In genomic region chr1:36555798-36556395, GRCm38 (mm10) we compare ENCODE assay signal across 8 mouse cellular contexts. TPM values are rescaled to one million over a fixed set of nuclear protein-coding genes. Genes with fewer than 3 reads are reported as not detected.
DNase-seq lines count a peak whose midpoint lies in the region; ATAC-seq and TF ChIP-seq lines count a peak whose summit lies in the region.

No protein-coding gene starts in this region.

- H3K4me1 ChIP-seq in kidney, adult 2 months (ENCODE audit: control insufficient read depth, insufficient read depth, low read length) = peaks cover 3% of the 10 kb centered on the region; the same call in 1 of the 2 replicates
- H3K4me1 ChIP-seq in embryonic facial prominence, embryonic 15.5 days = peaks cover 47% of the 10 kb centered on the region
- H3K4me1 ChIP-seq in intestine, embryonic 15.5 days (replicated peaks) = peaks cover 36% of the 10 kb centered on the region
- peaks cover 28% of the 10 kb centered on the region for H3K4me1 ChIP-seq in midbrain, embryonic 14.5 days (ENCODE audit: control insufficient read depth, insufficient read depth, low read length)

- no peak for ATAC-seq in embryonic facial prominence, embryonic 15.5 days (ENCODE audit: insufficient number of reproducible peaks, low FRiP score, low TSS enrichment, low read depth)
- ATAC-seq in intestine, embryonic 15.5 days = no peak
- ATAC-seq in midbrain, embryonic 14.5 days (ENCODE audit: low FRiP score, low TSS enrichment) = no peak

- no peak for TF ChIP-seq POLR2A in kidney, adult 2 months (IDR thresholded peaks at IDR 0.05; ENCODE audit: low read depth, low read length)

- DNase-seq in kidney, adult 2 months = peak; percentile 32
- no peak for DNase-seq in kidney, adult 8-10 months
- DNase-seq in MN1 (ENCODE audit: low spot score) = peak; percentile 53
- peak; percentile 44 for DNase-seq in midbrain, embryonic 14.5 days
- no peak for DNase-seq in right cerebral cortex, postnatal 25 days
- DNase-seq in left cerebral cortex, adult 18-20 months (ENCODE audit: low spot score in 2 of 2) = no peak

- peak overlapping the region; percentile 75 for H3K4me3 ChIP-seq in kidney, adult 2 months (ENCODE audit: insufficient read depth, low read depth, low read length)
- peak overlapping the region; percentile 95 for H3K4me3 ChIP-seq in embryonic facial prominence, embryonic 15.5 days (replicated peaks)
- H3K4me3 ChIP-seq in intestine, embryonic 15.5 days (replicated peaks) = peak overlapping the region; percentile 90
- H3K4me3 ChIP-seq in midbrain, embryonic 14.5 days (replicated peaks; ENCODE audit: low read depth, low read length) = peak overlapping the region; percentile 99

- no peaks in the 10 kb centered on the region for H3K36me3 ChIP-seq in kidney, adult 2 months (ENCODE audit: control insufficient read depth, insufficient read depth, low read length)
- H3K36me3 ChIP-seq in embryonic facial prominence, embryonic 15.5 days = peaks cover 43% of the 10 kb centered on the region
- peaks cover 32% of the 10 kb centered on the region for H3K36me3 ChIP-seq in intestine, embryonic 15.5 days
- peaks cover 45% of the 10 kb centered on the region for H3K36me3 ChIP-seq in midbrain, embryonic 14.5 days (ENCODE audit: control insufficient read depth, insufficient read depth, low read length)

- H3K27me3 ChIP-seq in kidney, adult 2 months (replicated peaks; ENCODE audit: control insufficient read depth, insufficient read depth, low read length) = no peaks in the 10 kb centered on the region
- no peaks in the 10 kb centered on the region for H3K27me3 ChIP-seq in embryonic facial prominence, embryonic 15.5 days
- H3K27me3 ChIP-seq in intestine, embryonic 15.5 days (replicated peaks) = no peaks in the 10 kb centered on the region
- no peaks in the 10 kb centered on the region for H3K27me3 ChIP-seq in midbrain, embryonic 14.5 days (ENCODE audit: control insufficient read depth, insufficient read depth, low read length)

- H3K4me2 ChIP-seq in embryonic facial prominence, embryonic 15.5 days (replicated peaks) = peak overlapping the region; percentile 89
- peak overlapping the region; percentile 89 for H3K4me2 ChIP-seq in intestine, embryonic 15.5 days (replicated peaks)
- H3K4me2 ChIP-seq in midbrain, embryonic 14.5 days (ENCODE audit: low read length) = peak overlapping the region; percentile 100

- no peak for TF ChIP-seq CTCF in kidney, adult 2 months (conservative IDR thresholded peaks at IDR 0.05; ENCODE audit: insufficient read depth, insufficient read length, low read depth, low read length)

- H3K9ac ChIP-seq in embryonic facial prominence, embryonic 15.5 days = peak overlapping the region; percentile 93
- H3K9ac ChIP-seq in intestine, embryonic 15.5 days = peak overlapping the region; percentile 93
- H3K9ac ChIP-seq in midbrain, embryonic 14.5 days (replicated peaks; ENCODE audit: low read length) = peak overlapping the region; percentile 99

- WGBS in kidney, adult 2 months = 39% methylated on average over 8 of the region's 8 CpGs
- 2% methylated on average over 8 of the region's 8 CpGs for WGBS in embryonic facial prominence, embryonic 15.5 days
- WGBS in intestine, embryonic 15.5 days = 7% methylated on average over 8 of the region's 8 CpGs
- WGBS in midbrain, embryonic 14.5 days = 2% methylated on average over 8 of the region's 8 CpGs

- H3K9me3 ChIP-seq in embryonic facial prominence, embryonic 15.5 days (replicated peaks) = no peaks in the 10 kb centered on the region
- no peaks in the 10 kb centered on the region for H3K9me3 ChIP-seq in intestine, embryonic 15.5 days
- H3K9me3 ChIP-seq in midbrain, embryonic 14.5 days (ENCODE audit: control insufficient read depth, low read length) = no peaks in the 10 kb centered on the region

- H3K27ac ChIP-seq in kidney, adult 2 months (ENCODE audit: insufficient read depth, low read depth, low read length) = peak overlapping the region; percentile 57
- H3K27ac ChIP-seq in embryonic facial prominence, embryonic 15.5 days (replicated peaks) = peak overlapping the region; percentile 99
- peak overlapping the region; percentile 99 for H3K27ac ChIP-seq in intestine, embryonic 15.5 days
- H3K27ac ChIP-seq in midbrain, embryonic 14.5 days (replicated peaks; ENCODE audit: low read depth, low read length) = peak overlapping the region; percentile 98

RNA-seq across cellular contexts. Expression of gene Sema4c, which starts 2.3 kb away (rescaled TPM):
- 8.0 and 9.1 TPM in 2 replicates for polyA plus RNA-seq in kidney, adult 2 months (2012; rRNA removed)
- 18.6 and 19.6 TPM in 2 replicates for polyA plus RNA-seq in embryonic facial prominence, embryonic 15.5 days (2015; fragmentation: Nextera tagmentation; extraction: Ambion mirVana)
- 10.6 and 11.6 TPM in 2 replicates for polyA plus RNA-seq in intestine, embryonic 15.5 days (2015; fragmentation: Nextera tagmentation; extraction: Ambion mirVana)
- 4.7 and 8.7 TPM in 2 replicates for polyA plus RNA-seq in midbrain, embryonic 14.5 days (2014; fragmentation: Nextera tagmentation; extraction: Ambion mirVana)
- total RNA-seq in left cerebral cortex, adult 18-20 months (2021) = 10 to 100 TPM; 20.5 to 21.0 TPM

RNA-seq across cellular contexts. Expression of gene Ankrd39, which starts 8.7 kb away (rescaled TPM):
- polyA plus RNA-seq in kidney, adult 2 months (2012; rRNA removed) = 16.8 and 22.6 TPM in 2 replicates
- 25.7 and 29.5 TPM in 2 replicates for polyA plus RNA-seq in embryonic facial prominence, embryonic 15.5 days (2015; fragmentation: Nextera tagmentation; extraction: Ambion mirVana)
- polyA plus RNA-seq in intestine, embryonic 15.5 days (2015; fragmentation: Nextera tagmentation; extraction: Ambion mirVana) = 21.2 and 23.8 TPM in 2 replicates
- 22.3 and 28.5 TPM in 2 replicates for polyA plus RNA-seq in midbrain, embryonic 14.5 days (2014; fragmentation: Nextera tagmentation; extraction: Ambion mirVana)
- 10 to 100 TPM; 11.5 to 11.9 TPM for total RNA-seq in left cerebral cortex, adult 18-20 months (2021)

RNA-seq across cellular contexts. Expression of gene Gm42417, which starts 16.7 kb away (rescaled TPM):
- not detected in 2 replicates for polyA plus RNA-seq in kidney, adult 2 months (2012; rRNA removed)
- polyA plus RNA-seq in embryonic facial prominence, embryonic 15.5 days (2015; fragmentation: Nextera tagmentation; extraction: Ambion mirVana) = 0.25 and 0.40 TPM in 2 replicates
- 0.20 TPM in 1 of 2 replicates, not detected in the other for polyA plus RNA-seq in intestine, embryonic 15.5 days (2015; fragmentation: Nextera tagmentation; extraction: Ambion mirVana)
- polyA plus RNA-seq in midbrain, embryonic 14.5 days (2014; fragmentation: Nextera tagmentation; extraction: Ambion mirVana) = not detected in 2 replicates
- total RNA-seq in left cerebral cortex, adult 18-20 months (2021) = under 1 TPM in 1 of 2 experiments, not detected in 1; 0.77 TPM

RNA-seq across cellular contexts. Expression of gene Ankrd23, which starts 19.2 kb away (rescaled TPM):
- polyA plus RNA-seq in kidney, adult 2 months (2012; rRNA removed) = 11.8 and 37.9 TPM in 2 replicates
- polyA plus RNA-seq in embryonic facial prominence, embryonic 15.5 days (2015; fragmentation: Nextera tagmentation; extraction: Ambion mirVana) = 17.6 and 21.6 TPM in 2 replicates
- polyA plus RNA-seq in intestine, embryonic 15.5 days (2015; fragmentation: Nextera tagmentation; extraction: Ambion mirVana) = 12.7 and 14.7 TPM in 2 replicates
- 10.4 and 10.5 TPM in 2 replicates for polyA plus RNA-seq in midbrain, embryonic 14.5 days (2014; fragmentation: Nextera tagmentation; extraction: Ambion mirVana)
- 1 to 10 TPM; 5.4 to 5.9 TPM for total RNA-seq in left cerebral cortex, adult 18-20 months (2021)

RNA-seq across cellular contexts. Expression of gene Cnnm3, which starts 44.2 kb away (rescaled TPM):
- polyA plus RNA-seq in kidney, adult 2 months (2012; rRNA removed) = 19.8 and 29.5 TPM in 2 replicates
- 3.8 and 4.3 TPM in 2 replicates for polyA plus RNA-seq in embryonic facial prominence, embryonic 15.5 days (2015; fragmentation: Nextera tagmentation; extraction: Ambion mirVana)
- polyA plus RNA-seq in intestine, embryonic 15.5 days (2015; fragmentation: Nextera tagmentation; extraction: Ambion mirVana) = 2.9 and 3.4 TPM in 2 replicates
- 6.5 and 7.6 TPM in 2 replicates for polyA plus RNA-seq in midbrain, embryonic 14.5 days (2014; fragmentation: Nextera tagmentation; extraction: Ambion mirVana)
- total RNA-seq in left cerebral cortex, adult 18-20 months (2021) = 10 to 100 TPM; 31.7 to 34.6 TPM

Comparison
In these comparisons a context has a peak if more than half of its experiments do, and no peak if none do; other contexts are left out.
1. DNase-seq: peak in kidney, adult 2 months (single experiment), MN1 (single experiment) and midbrain, embryonic 14.5 days (single experiment); none in kidney, adult 8-10 months (0 of 2), right cerebral cortex, postnatal 25 days (single experiment) and left cerebral cortex, adult 18-20 months (0 of 2).
2. Peak in every context shown above with its lines, with median percentiles within 50 percentile points of each other: H3K27ac ChIP-seq, H3K4me3 ChIP-seq, H3K4me2 ChIP-seq and H3K9ac ChIP-seq.